In the genomic region with DNA sequence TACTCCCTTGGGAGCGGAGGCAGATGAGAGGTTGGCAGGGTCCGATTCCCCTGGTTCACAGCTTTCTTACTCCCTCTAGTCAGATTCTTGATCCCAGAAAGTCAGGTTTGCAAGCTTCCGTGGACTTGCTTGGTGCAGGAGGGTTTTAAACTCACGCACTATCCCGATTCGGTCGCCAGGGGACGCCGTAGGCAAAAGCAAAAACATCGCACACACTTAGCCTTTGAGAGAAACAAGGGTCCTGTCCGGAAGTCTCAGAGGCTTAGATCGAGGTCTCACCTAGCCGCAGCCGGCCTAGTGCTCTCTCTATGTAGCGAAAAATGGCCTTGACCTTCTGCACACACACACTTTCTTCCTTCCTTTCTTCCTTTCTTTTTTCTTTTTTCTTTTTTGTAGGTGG, we compare ENCODE assay signal across 8 mouse cellular contexts. TPM values are rescaled to one million over a fixed set of nuclear protein-coding genes. Genes with fewer than 3 reads are reported as not detected.
DNase-seq lines count a peak whose midpoint lies in the region; ATAC-seq and TF ChIP-seq lines count a peak whose summit lies in the region.
"Had no signal": no experiment of that assay in that cellular context is flagged by ENCODE, and none has a peak within 500 bp of the region (broad histone marks: within the 10 kb centered on the region; RNA-seq: fewer than 3 reads in every experiment).

No protein-coding gene starts in this region.

- TF ChIP-seq POLR2A in cortical plate, adult 2 months (IDR thresholded peaks at IDR 0.05; ENCODE audit: extremely low read depth, insufficient read depth, low read length) = no peak
- no peak for TF ChIP-seq POLR2A in liver, adult 2 months (IDR thresholded peaks at IDR 0.05; ENCODE audit: extremely low read depth, insufficient read depth, low read length)

- H3K9me3 ChIP-seq in hindbrain, embryonic 11.5 days (ENCODE audit: control insufficient read depth, low read length) = no peaks in the 10 kb centered on the region
- no peaks in the 10 kb centered on the region for H3K9me3 ChIP-seq in neural tube, embryonic 15.5 days (replicated peaks)

- no peak overlapping the region for H3K4me3 ChIP-seq in cortical plate, adult 2 months (ENCODE audit: insufficient read depth, low read length)
- H3K4me3 ChIP-seq in hindbrain, embryonic 11.5 days (ENCODE audit: low read depth, low read length) = no peak overlapping the region
- no peak overlapping the region for H3K4me3 ChIP-seq in liver, adult 2 months (ENCODE audit: insufficient read depth, low read depth, low read length)
- H3K4me3 ChIP-seq in neural tube, embryonic 15.5 days (replicated peaks) = no peak overlapping the region

- no peaks in the 10 kb centered on the region for H3K4me1 ChIP-seq in cortical plate, adult 2 months (ENCODE audit: control insufficient read depth, insufficient read depth, low read length)
- H3K4me1 ChIP-seq in hindbrain, embryonic 11.5 days (replicated peaks; ENCODE audit: control insufficient read depth, insufficient read depth, low read length) = peaks cover 2% of the 10 kb centered on the region; the same call in 1 of the 2 replicates
- H3K4me1 ChIP-seq in liver, adult 2 months (ENCODE audit: control insufficient read depth, insufficient read depth, low read length) = peaks cover 8% of the 10 kb centered on the region; the same call in 1 of the 2 replicates
- H3K4me1 ChIP-seq in neural tube, embryonic 15.5 days = peaks cover 19% of the 10 kb centered on the region

- 4% methylated on average over 15 of the region's 15 CpGs for WGBS in hindbrain, embryonic 11.5 days
- WGBS in liver, adult 2 months = 3% methylated on average over 15 of the region's 15 CpGs
- WGBS in neural tube, embryonic 15.5 days = 4% methylated on average over 15 of the region's 15 CpGs

- peak; percentile 50 to 61 for DNase-seq in right cerebral cortex, adult 2 months (ENCODE audit: low spot score in 2 of 2)
- no peak for DNase-seq in right cerebral cortex, postnatal 25 days
- DNase-seq in T-cell, adult 2 months (ENCODE audit: low spot score) = peak; percentile 64
- DNase-seq in hindbrain, embryonic 11.5 days (ENCODE audit: low spot score) = peak; percentile 87
- peak; percentile 64 for DNase-seq in liver, adult 2 months (ENCODE audit: extremely low read depth, low read depth, low spot score)

- no peak overlapping the region for H3K4me2 ChIP-seq in hindbrain, embryonic 11.5 days (replicated peaks; ENCODE audit: low read depth, low read length)
- no peak overlapping the region for H3K4me2 ChIP-seq in neural tube, embryonic 15.5 days

- H3K27ac ChIP-seq in cortical plate, adult 2 months (ENCODE audit: insufficient read depth, low read length) = no peak overlapping the region
- H3K27ac ChIP-seq in hindbrain, embryonic 11.5 days (ENCODE audit: low read depth, low read length) = no peak overlapping the region
- no peak overlapping the region for H3K27ac ChIP-seq in liver, adult 2 months (replicated peaks; ENCODE audit: insufficient read depth, low read depth, low read length)
- H3K27ac ChIP-seq in neural tube, embryonic 15.5 days (replicated peaks) = no peak overlapping the region

- no peak overlapping the region for H3K9ac ChIP-seq in hindbrain, embryonic 11.5 days (ENCODE audit: low read depth, low read length)
- no peak overlapping the region for H3K9ac ChIP-seq in liver, adult 2 months (ENCODE audit: low read depth, low read length)
- H3K9ac ChIP-seq in neural tube, embryonic 15.5 days (replicated peaks) = no peak overlapping the region

- TF ChIP-seq CTCF in cortical plate, adult 2 months (IDR thresholded peaks at IDR 0.05; ENCODE audit: extremely low read depth, insufficient read depth, low read length) = peak; percentile 97
- TF ChIP-seq CTCF in liver, adult 2 months (IDR thresholded peaks at IDR 0.05; ENCODE audit: low read depth, low read length) = peak; percentile 97

- no peak for ATAC-seq in hindbrain, embryonic 11.5 days (ENCODE audit: low FRiP score)
- ATAC-seq in neural tube, embryonic 15.5 days (ENCODE audit: low FRiP score) = peak; percentile 34; the same call in 1 of the 2 replicates

- peaks cover 71% of the 10 kb centered on the region for H3K27me3 ChIP-seq in hindbrain, embryonic 11.5 days (ENCODE audit: control insufficient read depth, insufficient read depth, low read length)
- H3K27me3 ChIP-seq in liver, adult 2 months (ENCODE audit: control insufficient read depth, insufficient read depth, low read length) = peaks cover 13% of the 10 kb centered on the region
- peaks cover 85% of the 10 kb centered on the region for H3K27me3 ChIP-seq in neural tube, embryonic 15.5 days (replicated peaks)

- no peaks in the 10 kb centered on the region for H3K36me3 ChIP-seq in hindbrain, embryonic 11.5 days (ENCODE audit: control insufficient read depth, insufficient read depth, low read length)
- H3K36me3 ChIP-seq in liver, adult 2 months (ENCODE audit: control insufficient read depth, insufficient read depth, low read length) = no peaks in the 10 kb centered on the region
- no peaks in the 10 kb centered on the region for H3K36me3 ChIP-seq in neural tube, embryonic 15.5 days

- no peaks in the 10 kb centered on the region for H3K79me2 ChIP-seq in liver, adult 2 months (ENCODE audit: control insufficient read depth, insufficient read depth, low read length)

RNA-seq across cellular contexts. Expression of a gene that starts 2.7 kb away (rescaled TPM):
- polyA plus RNA-seq in cortical plate, adult 2 months (2012; rRNA removed) = 0.19 and 0.30 TPM in 2 replicates
- 0.28 and 0.47 TPM in 2 replicates for polyA plus RNA-seq in hindbrain, embryonic 11.5 days (2014; fragmentation: Nextera tagmentation; extraction: Ambion mirVana)
- total RNA-seq in liver, adult 2 months (2014; rRNA removed) = 0.46 and 0.47 TPM in 2 replicates
- polyA plus RNA-seq in liver, adult 2 months (2012; rRNA removed) = 0.14 and 0.55 TPM in 2 replicates
- 0.15 and 0.95 TPM in 2 replicates for polyA plus RNA-seq in neural tube, embryonic 15.5 days (2015; fragmentation: Nextera tagmentation; extraction: Ambion mirVana)

RNA-seq across cellular contexts. Expression of a gene that starts 5.0 kb away (rescaled TPM):
- 0.04 and 0.08 TPM in 2 replicates for polyA plus RNA-seq in cortical plate, adult 2 months (2012; rRNA removed)
- polyA plus RNA-seq in hindbrain, embryonic 11.5 days (2014; fragmentation: Nextera tagmentation; extraction: Ambion mirVana) = not detected in 2 replicates
- not detected in 2 replicates for total RNA-seq in liver, adult 2 months (2014; rRNA removed)
- not detected in 2 replicates for polyA plus RNA-seq in liver, adult 2 months (2012; rRNA removed)
- 0.15 TPM in 1 of 2 replicates, not detected in the other for polyA plus RNA-seq in neural tube, embryonic 15.5 days (2015; fragmentation: Nextera tagmentation; extraction: Ambion mirVana)
- polyA plus RNA-seq: large intestine, adult 2 months had no signal

RNA-seq across cellular contexts. Expression of a gene that starts 7.3 kb away (rescaled TPM):
- polyA plus RNA-seq in cortical plate, adult 2 months (2012; rRNA removed) = 146 and 167 TPM in 2 replicates
- polyA plus RNA-seq in hindbrain, embryonic 11.5 days (2014; fragmentation: Nextera tagmentation; extraction: Ambion mirVana) = 13.7 and 18.2 TPM in 2 replicates
- 6.8 and 7.2 TPM in 2 replicates for total RNA-seq in liver, adult 2 months (2014; rRNA removed)
- polyA plus RNA-seq in liver, adult 2 months (2012; rRNA removed) = 12.5 and 15.7 TPM in 2 replicates
- 83.0 and 85.9 TPM in 2 replicates for polyA plus RNA-seq in neural tube, embryonic 15.5 days (2015; fragmentation: Nextera tagmentation; extraction: Ambion mirVana)

RNA-seq across cellular contexts. Expression of a gene that starts 18.7 kb away (rescaled TPM):
- polyA plus RNA-seq in cortical plate, adult 2 months (2012; rRNA removed) = 95.4 and 100 TPM in 2 replicates
- polyA plus RNA-seq in hindbrain, embryonic 11.5 days (2014; fragmentation: Nextera tagmentation; extraction: Ambion mirVana) = 54.3 and 61.1 TPM in 2 replicates
- total RNA-seq in liver, adult 2 months (2014; rRNA removed) = 98.9 and 105 TPM in 2 replicates
- 164 and 165 TPM in 2 replicates for polyA plus RNA-seq in liver, adult 2 months (2012; rRNA removed)
- polyA plus RNA-seq in neural tube, embryonic 15.5 days (2015; fragmentation: Nextera tagmentation; extraction: Ambion mirVana) = 71.3 and 72.0 TPM in 2 replicates

RNA-seq across cellular contexts. Expression of a gene that starts 24.1 kb away (rescaled TPM):
- polyA plus RNA-seq in cortical plate, adult 2 months (2012; rRNA removed) = 20.0 and 20.5 TPM in 2 replicates
- polyA plus RNA-seq in hindbrain, embryonic 11.5 days (2014; fragmentation: Nextera tagmentation; extraction: Ambion mirVana) = 2.2 and 5.7 TPM in 2 replicates
- 603 and 678 TPM in 2 replicates for total RNA-seq in liver, adult 2 months (2014; rRNA removed)
- polyA plus RNA-seq in liver, adult 2 months (2012; rRNA removed) = 798 and 871 TPM in 2 replicates
- polyA plus RNA-seq in neural tube, embryonic 15.5 days (2015; fragmentation: Nextera tagmentation; extraction: Ambion mirVana) = 16.1 and 35.7 TPM in 2 replicates
